Mouse (Mus musculus): Measurements from ENCODE around the gene Pkn3. TPM values are rescaled to one million over a fixed set of nuclear protein-coding genes. Genes with fewer than 3 reads are reported as not detected.

Pkn3 gene
- polyA plus RNA-seq, 1 experiment from 2014 or later: 8.2 TPM

DNA sequence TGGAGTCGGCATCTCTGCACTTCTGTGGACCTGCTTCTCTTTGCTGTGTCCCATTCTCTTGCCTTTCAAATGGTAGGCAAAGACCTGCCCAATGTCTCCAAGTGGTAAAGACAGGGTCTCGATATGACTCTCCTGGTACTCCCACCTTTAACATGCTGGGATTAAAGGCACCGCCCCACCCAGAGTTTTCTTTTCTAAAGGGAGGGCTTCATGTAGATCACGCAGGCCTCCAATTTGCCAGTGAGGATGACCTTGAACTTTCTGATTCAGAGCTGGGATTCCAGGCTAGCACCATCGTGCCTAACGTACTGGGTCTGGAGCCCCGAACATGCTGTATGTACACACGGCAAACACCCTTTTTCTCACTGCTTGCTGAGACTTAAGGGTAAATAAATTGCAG lies 14.2 kb upstream of the Pkn3 start:
- ChIA-PET POLR2A (interaction anchor here (0.9 to 1.5 kb wide), 3 partner anchors 13 to 71 kb away, joined by 3 to 5 read pairs (median 4); partner anchors contain the start of gene Tbc1d13), CTCF (interaction anchor here (1.0 to 1.5 kb wide), 2 partner anchors 14 kb away, joined by 3 read pairs; partner anchors contain the start of genes Pkn3 and Wdr34)
- in situ Hi-C loops (cut with MboI; ENCODE audit: low pct_unique_long_range_greater_than_20kb): no loop called here
- ATAC-seq: no peak
- TF ChIP-seq CTCF (IDR thresholded peaks at IDR 0.05): no peak
- no peak for DNase-seq (ENCODE audit: low read depth, low spot score)
- H3K27me3 ChIP-seq: no peaks in the 10 kb centered on the region

DNA sequence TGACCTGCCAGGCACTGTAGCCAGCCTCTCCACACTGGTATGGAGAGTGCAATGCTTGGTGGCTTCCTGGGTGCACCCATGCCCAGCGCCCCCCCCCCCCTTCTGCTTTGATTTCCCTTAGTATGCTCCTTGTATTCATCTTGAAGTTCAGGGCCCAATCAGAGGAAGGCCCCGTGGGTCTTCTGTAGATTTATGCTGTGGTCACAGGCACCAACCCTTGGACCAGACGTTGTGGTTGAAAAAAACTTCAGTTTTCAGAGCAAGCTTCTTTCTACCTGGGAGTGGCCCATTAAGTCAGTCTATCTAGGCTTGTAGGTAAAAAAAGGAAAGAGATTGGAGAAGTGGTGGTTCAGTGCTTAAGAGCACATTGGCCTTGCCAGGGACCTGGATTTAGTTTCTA lies 13.7 kb upstream of the Pkn3 start:
- DNase-seq (ENCODE audit: low read depth, low spot score): no peak
- POLR2A ChIA-PET: interaction anchor here (1.5 kb wide), 1 partner anchor 13 kb away, joined by 4 read pairs; no protein-coding TSS in a partner anchor
- no peak for ATAC-seq
- no peak for TF ChIP-seq CTCF (IDR thresholded peaks at IDR 0.05)
- CTCF ChIA-PET: interaction anchor here (1.5 kb wide), 1 partner anchor 13 kb away, joined by 3 read pairs; the partner anchor contains the start of gene Pkn3
- H3K27me3 ChIP-seq: no peaks in the 10 kb centered on the region
- in situ Hi-C loops (cut with MboI; ENCODE audit: low pct_unique_long_range_greater_than_20kb): no loop called here

DNA sequence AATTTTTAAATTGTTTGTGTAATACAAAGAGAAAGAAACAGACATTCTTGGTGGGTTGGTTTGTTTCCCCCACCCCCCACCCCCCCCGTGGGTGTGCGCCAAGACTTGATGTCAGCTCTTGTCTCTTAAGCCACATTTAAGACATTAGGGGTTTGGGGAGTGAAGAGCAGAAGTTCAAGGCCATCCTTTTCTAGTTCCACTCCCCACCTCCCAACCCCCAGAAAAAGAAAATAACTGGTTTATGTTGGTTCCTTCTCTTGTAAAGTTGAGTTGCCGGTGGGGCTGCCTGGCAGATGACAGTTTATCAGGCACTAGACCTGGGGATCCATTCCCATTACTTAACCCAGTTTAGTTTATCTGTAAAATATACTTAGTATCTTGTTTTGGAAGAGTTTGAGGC lies 13.2 kb upstream of the Pkn3 start:
- POLR2A ChIA-PET: interaction anchor here (0.8 kb wide), 1 partner anchor 33 kb away, joined by 3 read pairs; no protein-coding TSS in a partner anchor
- DNase-seq (ENCODE audit: low read depth, low spot score) (no peak), ATAC-seq (no peak)
- TF ChIP-seq CTCF (IDR thresholded peaks at IDR 0.05): no peak
- in situ Hi-C loops (cut with MboI; ENCODE audit: low pct_unique_long_range_greater_than_20kb): no loop called here
- CTCF ChIA-PET: interaction anchor here (1.5 kb wide), 1 partner anchor 13 kb away, joined by 3 read pairs; the partner anchor contains the start of gene Pkn3
- H3K27me3 ChIP-seq: no peaks in the 10 kb centered on the region

DNA sequence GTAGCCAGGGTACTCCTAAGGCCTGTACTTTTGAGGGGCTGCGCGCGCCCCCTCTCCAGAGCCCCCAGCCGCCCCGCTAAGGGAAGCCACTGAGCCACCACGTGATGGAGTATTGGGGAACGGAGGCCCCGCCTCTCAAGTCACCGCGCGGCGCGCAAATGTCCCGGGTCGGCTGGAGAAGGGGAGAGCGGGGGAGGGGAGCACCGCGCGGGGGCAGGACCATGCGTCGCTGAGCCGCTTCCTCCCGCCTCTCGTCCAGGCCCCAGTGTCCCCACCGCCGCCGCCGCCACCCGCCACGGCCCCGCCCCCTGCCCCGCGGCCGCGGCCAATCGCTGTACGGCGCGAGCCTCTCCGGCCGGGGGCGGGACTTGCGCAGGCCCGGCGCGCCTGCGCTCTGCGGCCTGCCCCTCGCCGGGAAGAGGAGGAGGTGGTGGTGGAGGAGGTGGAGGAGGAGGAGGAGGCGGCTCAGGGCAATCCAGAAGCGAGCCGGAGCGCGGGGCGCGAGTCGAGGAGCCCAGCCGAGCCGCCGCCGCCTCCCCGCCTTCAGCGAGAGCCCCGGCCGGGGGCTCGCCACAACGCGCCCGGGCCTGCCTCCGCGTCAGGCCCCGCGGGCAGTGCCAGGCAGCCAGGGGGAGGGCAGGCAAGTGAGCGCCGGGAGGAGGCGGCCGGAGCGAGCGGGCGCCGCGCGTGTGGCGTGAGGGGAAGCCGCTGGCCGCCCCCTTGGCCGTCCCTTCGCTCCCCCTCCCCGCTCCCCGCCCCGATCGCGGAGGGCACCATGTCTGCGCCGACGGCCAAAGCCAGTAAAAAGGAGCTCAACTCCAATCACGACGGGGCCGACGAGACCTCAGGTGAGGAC lies 11.2 kb upstream of the Pkn3 start:
- no peak for TF ChIP-seq CTCF (IDR thresholded peaks at IDR 0.05)
- ATAC-seq (peak; percentile 84), DNase-seq (ENCODE audit: low read depth, low spot score) (no peak)
- ChIA-PET CTCF (no interaction called here), POLR2A (no interaction called here)
- in situ Hi-C loops (cut with MboI; ENCODE audit: low pct_unique_long_range_greater_than_20kb): no loop called here
- no peaks in the 10 kb centered on the region for H3K27me3 ChIP-seq

DNA sequence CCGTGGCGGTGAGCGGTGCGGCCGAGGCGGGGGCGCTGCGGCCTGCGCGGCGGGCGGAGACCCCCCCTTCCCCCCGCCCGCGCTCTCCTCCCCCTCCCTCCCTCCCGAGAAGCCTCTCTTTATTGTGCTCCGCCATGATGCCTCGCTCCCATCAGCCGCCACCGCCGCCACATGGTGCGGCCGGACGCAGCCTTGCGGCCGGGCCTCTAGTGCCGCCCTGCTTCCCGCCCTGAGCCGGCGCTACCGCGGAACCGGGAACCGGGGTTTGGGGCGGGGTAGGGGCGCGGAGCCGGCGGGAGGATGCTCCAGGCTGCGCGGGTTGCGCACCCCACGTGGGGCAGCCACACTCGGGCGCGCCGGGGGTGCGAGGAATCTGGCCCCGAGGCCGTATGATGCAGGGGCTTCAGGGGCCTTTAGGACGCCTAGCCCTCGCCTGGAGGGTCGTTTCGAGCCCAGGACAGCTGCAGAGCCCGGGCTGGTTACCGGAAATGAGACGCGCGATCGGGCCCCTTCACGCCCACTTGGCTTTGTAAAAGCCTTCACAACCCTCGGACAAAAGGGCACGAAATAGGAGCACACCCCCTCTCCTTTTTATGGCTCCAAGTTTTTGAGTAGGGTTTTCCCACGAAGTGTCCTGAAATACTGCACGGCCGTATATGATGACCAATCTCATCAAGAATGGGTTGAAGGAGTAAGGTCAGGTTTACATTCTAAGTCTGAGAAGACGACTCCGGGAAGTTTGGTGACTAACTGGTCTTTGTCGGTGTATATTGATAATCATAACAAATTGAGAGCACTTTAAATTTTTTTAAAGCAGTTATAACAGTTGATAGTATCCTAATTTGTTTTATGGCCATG lies 10.2 kb upstream of the Pkn3 start:
- ATAC-seq: no peak
- no peaks in the 10 kb centered on the region for H3K27me3 ChIP-seq
- no peak for DNase-seq (ENCODE audit: low read depth, low spot score)
- ChIA-PET POLR2A (interaction anchor here (1.0 kb wide), 1 partner anchor 10 kb away, joined by 4 read pairs; the partner anchor contains the start of gene Pkn3), CTCF (interaction anchor here (1.3 kb wide), 1 partner anchor 25 kb away, joined by 3 read pairs; no protein-coding TSS in a partner anchor)
- in situ Hi-C loops (cut with MboI; ENCODE audit: low pct_unique_long_range_greater_than_20kb): no loop called here
- TF ChIP-seq CTCF (IDR thresholded peaks at IDR 0.05): no peak

DNA sequence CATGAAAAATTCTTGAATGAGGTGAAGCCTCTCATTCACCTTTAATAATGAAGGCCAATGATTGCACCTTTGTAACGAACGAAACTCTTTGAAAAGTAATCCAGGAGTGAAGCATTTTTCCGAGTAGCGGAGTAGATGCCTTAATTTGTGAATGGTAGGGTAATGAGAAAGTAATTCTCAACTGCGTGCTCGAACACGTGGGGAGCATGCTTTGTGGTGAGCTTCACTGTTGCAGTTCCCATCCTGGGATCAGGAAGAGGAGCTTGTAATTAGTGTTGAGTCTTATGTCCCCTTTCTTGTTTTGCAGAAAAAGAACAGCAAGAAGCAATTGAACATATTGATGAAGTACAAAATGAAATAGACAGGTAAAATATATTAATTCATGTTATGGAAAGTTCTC lies 9.5 kb upstream of the Pkn3 start:
- H3K27me3 ChIP-seq: no peaks in the 10 kb centered on the region
- CTCF ChIA-PET: interaction anchor here (1.3 kb wide), 1 partner anchor 26 kb away, joined by 3 read pairs; no protein-coding TSS in a partner anchor
- TF ChIP-seq CTCF (IDR thresholded peaks at IDR 0.05): no peak
- DNase-seq (ENCODE audit: low read depth, low spot score) (no peak), ATAC-seq (no peak)
- in situ Hi-C loops (cut with MboI; ENCODE audit: low pct_unique_long_range_greater_than_20kb): no loop called here
- POLR2A ChIA-PET: interaction anchor here (1.0 kb wide), 1 partner anchor 9 kb away, joined by 4 read pairs; the partner anchor contains the start of gene Pkn3

DNA sequence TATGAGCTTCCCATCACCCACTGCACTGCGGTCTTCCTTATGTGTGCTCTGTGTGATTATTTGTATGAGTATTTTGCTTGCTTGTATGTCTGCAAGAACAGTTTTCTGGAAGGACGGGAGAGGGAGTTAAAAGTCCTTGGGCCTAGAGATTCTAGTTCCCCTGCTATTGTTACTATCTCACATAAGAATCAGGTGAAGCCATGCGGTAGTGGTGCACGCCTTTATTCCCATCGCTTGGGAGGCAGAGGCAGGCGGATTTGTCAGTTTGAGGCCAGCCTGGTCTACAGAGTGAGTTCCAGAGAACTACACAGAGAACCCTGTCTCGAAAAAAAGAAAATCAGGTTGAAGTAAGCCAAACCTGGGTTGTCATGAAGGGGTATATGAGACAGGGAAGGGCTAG lies 4.6 kb upstream of the Pkn3 start:
- ATAC-seq: no peak

DNA sequence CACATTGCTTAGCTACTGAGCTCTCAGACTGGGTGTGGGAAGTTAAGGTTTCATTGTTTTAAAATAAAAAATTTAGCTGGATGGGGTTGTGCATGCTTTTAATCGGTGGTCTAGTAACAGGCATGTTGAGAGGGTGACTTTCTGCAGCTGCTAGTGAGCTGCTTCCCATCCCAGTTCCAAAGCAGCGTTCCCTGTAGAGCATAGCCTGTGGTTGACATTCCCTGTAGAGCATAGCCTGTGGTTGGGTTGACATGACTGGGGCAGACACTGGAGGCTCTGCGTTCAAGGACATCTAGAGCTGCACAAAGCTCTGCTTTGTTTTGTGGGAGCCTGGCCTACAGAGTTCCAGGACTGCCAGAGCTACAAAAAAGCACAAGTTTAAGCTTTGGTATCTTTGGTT lies 4.2 kb upstream of the Pkn3 start:
- H3K27me3 ChIP-seq: no peaks in the 10 kb centered on the region
- no peak for DNase-seq (ENCODE audit: low read depth, low spot score)
- ATAC-seq: no peak
- in situ Hi-C loops (cut with MboI; ENCODE audit: low pct_unique_long_range_greater_than_20kb): no loop called here
- CTCF ChIA-PET: interaction anchor here (1.2 kb wide), 1 partner anchor 89 kb away, joined by 6 read pairs; no protein-coding TSS in a partner anchor
- no peak for TF ChIP-seq CTCF (IDR thresholded peaks at IDR 0.05)
- POLR2A ChIA-PET: interaction anchor here (0.5 kb wide), 1 partner anchor 17 kb away, joined by 4 read pairs; no protein-coding TSS in a partner anchor

More for the DNA sequence above, 4.6 kb upstream of the Pkn3 start:
- no peaks in the 10 kb centered on the region for H3K27me3 ChIP-seq
- in situ Hi-C loops (cut with MboI; ENCODE audit: low pct_unique_long_range_greater_than_20kb): no loop called here
- no peak for DNase-seq (ENCODE audit: low read depth, low spot score)
- POLR2A ChIA-PET: interaction anchor here (0.5 kb wide), 1 partner anchor 17 kb away, joined by 4 read pairs; no protein-coding TSS in a partner anchor
- CTCF ChIA-PET: interaction anchor here (1.2 kb wide), 1 partner anchor 89 kb away, joined by 6 read pairs; no protein-coding TSS in a partner anchor
- no peak for TF ChIP-seq CTCF (IDR thresholded peaks at IDR 0.05)

DNA sequence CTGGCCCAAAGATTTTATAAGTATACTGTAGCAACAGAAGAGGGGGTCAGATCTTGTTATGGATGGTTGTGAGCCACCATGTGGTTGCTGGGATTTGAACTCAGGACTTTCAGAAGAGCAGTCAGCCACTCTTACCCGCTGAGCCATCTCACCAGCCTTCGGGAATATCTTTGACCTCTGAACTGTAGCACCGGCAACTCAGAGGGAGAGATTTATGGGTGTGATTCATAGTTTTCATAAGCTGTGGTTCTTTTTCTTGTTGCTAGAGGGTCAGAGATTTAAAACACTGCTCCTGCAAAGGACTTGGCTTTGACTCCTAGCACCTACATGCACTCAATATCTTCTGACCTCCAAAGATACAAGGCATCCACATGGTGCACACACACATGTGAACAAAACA lies 1.9 kb upstream of the Pkn3 start:
- in situ Hi-C loops (cut with MboI; ENCODE audit: low pct_unique_long_range_greater_than_20kb): no loop called here
- no peaks in the 10 kb centered on the region for H3K27me3 ChIP-seq
- ATAC-seq (no peak), DNase-seq (ENCODE audit: low read depth, low spot score) (no peak)
- no peak for TF ChIP-seq CTCF (IDR thresholded peaks at IDR 0.05)
- ChIA-PET CTCF (no interaction called here), POLR2A (no interaction called here)

DNA sequence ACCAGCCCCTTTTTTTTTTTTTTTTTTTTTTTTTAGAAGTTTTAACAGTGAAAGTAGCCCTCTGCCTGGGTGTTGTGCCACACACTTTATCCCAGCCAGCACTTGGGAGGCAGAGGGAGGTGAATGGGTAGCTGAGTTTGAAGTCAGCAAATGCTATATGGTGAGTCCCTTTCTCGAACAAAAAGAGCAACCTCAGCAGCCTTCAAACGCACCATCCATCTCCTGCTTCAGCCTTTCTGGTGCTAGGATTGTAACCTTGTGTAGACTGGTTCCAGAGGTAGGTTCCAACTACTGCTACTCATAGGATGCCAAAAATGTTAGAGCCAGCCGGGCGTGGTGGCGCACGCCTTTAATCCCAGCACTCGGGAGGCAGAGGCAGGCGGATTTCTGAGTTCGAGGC lies 1.0 kb upstream of the Pkn3 start:
- POLR2A ChIA-PET: no interaction called here
- ATAC-seq: no peak
- DNase-seq (ENCODE audit: low read depth, low spot score): no peak
- no peak for TF ChIP-seq CTCF (IDR thresholded peaks at IDR 0.05)
- CTCF ChIA-PET: interaction anchor here (1.2 kb wide), 1 partner anchor 11 kb away, joined by 5 read pairs; no protein-coding TSS in a partner anchor
- no peaks in the 10 kb centered on the region for H3K27me3 ChIP-seq
- in situ Hi-C loops (cut with MboI; ENCODE audit: low pct_unique_long_range_greater_than_20kb): no loop called here

All from Patski (cell line).